Mouse (Mus musculus): ENCODE data around the gene Fnbp1. TPM values are rescaled to one million over a fixed set of nuclear protein-coding genes. Genes with fewer than 3 reads are reported as not detected.

Gene Fnbp1
- polyA plus RNA-seq, 1 experiment from 2014 or later = 7.9 TPM

GRCm38 (mm10) chr2:31017625-31018317, 124.0 kb downstream of the Fnbp1 start:
- no peaks in the 10 kb centered on the region for H3K4me1 ChIP-seq (ENCODE audit: control insufficient read depth, insufficient read depth, low read length)
- peaks cover 58% of the 10 kb centered on the region for H3K36me3 ChIP-seq (ENCODE audit: control insufficient read depth, insufficient read depth, low read length)
- no peak for DNase-seq (ENCODE audit: low spot score)
- no peak overlapping the region for H3K9ac ChIP-seq (ENCODE audit: low read length)
- H3K9me3 ChIP-seq (replicated peaks; ENCODE audit: control insufficient read depth, low read length) = no peaks in the 10 kb centered on the region
- H3K4me2 ChIP-seq (ENCODE audit: low read length) = no peak overlapping the region
- H3K4me3 ChIP-seq (ENCODE audit: low read depth, low read length) = no peak overlapping the region
- H3K27ac ChIP-seq (ENCODE audit: low read depth, low read length) = no peak overlapping the region
- H3K27me3 ChIP-seq (replicated peaks; ENCODE audit: control insufficient read depth, insufficient read depth, low read length) = no peaks in the 10 kb centered on the region
- no peak for ATAC-seq
- 95% methylated on average over 18 of the region's 18 CpGs for WGBS

DNA sequence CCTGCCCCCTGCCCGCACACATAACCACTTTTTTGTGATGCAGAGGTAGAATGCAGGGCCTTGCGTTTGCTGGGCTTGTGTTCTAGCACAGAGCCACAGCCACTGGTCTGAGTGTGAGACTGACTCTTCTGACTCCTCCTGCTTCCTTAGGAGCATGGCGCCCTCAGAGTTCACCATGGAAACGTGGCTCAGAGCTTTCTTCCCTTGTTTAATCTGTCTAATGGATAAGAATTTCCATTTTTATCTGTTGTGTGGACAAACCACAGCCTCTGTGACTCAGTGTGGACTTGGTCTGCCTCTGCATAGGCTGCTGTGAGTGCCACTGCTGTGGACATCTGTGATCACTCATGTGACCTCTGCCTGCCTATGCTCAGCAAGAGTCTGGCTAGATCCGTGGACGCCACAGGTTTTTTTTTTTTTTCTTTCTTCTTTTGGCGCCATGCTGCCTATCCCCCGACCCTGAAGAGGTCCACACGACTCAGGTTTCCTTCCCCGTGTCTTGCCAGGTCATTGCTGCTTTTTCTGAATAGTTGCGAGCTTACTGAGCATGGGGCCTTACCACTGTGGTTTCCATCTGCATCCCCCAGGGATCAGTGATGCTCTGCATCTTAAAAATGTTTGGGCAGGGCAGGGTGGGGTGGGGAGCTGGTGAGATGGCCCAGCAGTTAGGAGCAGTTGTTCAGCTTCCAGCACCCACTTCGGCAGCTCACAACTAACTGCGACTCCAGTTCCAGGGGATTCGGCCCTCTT, 128.3 kb downstream of the Fnbp1 start:
- H3K36me3 ChIP-seq (ENCODE audit: control insufficient read depth, insufficient read depth, low read length) = peaks cover 55% of the 10 kb centered on the region
- no peaks in the 10 kb centered on the region for H3K4me1 ChIP-seq (ENCODE audit: control insufficient read depth, insufficient read depth, low read length)
- no peaks in the 10 kb centered on the region for H3K9me3 ChIP-seq (replicated peaks; ENCODE audit: control insufficient read depth, low read length)
- no peak overlapping the region for H3K4me2 ChIP-seq (ENCODE audit: low read length)
- DNase-seq (ENCODE audit: low spot score) (no peak), ATAC-seq (no peak)
- 84% methylated on average over 14 of the region's 14 CpGs for WGBS
- no peak overlapping the region for H3K27ac ChIP-seq (ENCODE audit: low read depth, low read length)
- H3K9ac ChIP-seq (ENCODE audit: low read length) = no peak overlapping the region
- no peak overlapping the region for H3K4me3 ChIP-seq (ENCODE audit: low read depth, low read length)
- H3K27me3 ChIP-seq (replicated peaks; ENCODE audit: control insufficient read depth, insufficient read depth, low read length) = no peaks in the 10 kb centered on the region

- Histone ChIP-seq H3K27ac (ENCODE audit: low read depth, low read length) (no peak overlapping the region), H3K9me3 (replicated peaks; ENCODE audit: control insufficient read depth, low read length) (no peaks in the 10 kb centered on the region), H3K27me3 (replicated peaks; ENCODE audit: control insufficient read depth, insufficient read depth, low read length) (no peaks in the 10 kb centered on the region), H3K4me1 (ENCODE audit: control insufficient read depth, insufficient read depth, low read length) (no peaks in the 10 kb centered on the region), H3K4me3 (ENCODE audit: low read depth, low read length) (no peak overlapping the region), H3K4me2 (ENCODE audit: low read length) (no peak overlapping the region), H3K36me3 (ENCODE audit: control insufficient read depth, insufficient read depth, low read length) (peaks cover 69% of the 10 kb centered on the region), H3K9ac (ENCODE audit: low read length) (no peak overlapping the region)
- ATAC-seq = no peak
- WGBS = 95% methylated on average over 5 of the region's 5 CpGs
- DNase-seq (ENCODE audit: low spot score) = no peak
These were observed 134.6 kb downstream of the Fnbp1 start for GRCm38 (mm10) chr2:31007208-31007607.

- H3K4me2 ChIP-seq (ENCODE audit: low read length) = no peak overlapping the region
- H3K27me3 ChIP-seq (replicated peaks; ENCODE audit: control insufficient read depth, insufficient read depth, low read length) = no peaks in the 10 kb centered on the region
- no peaks in the 10 kb centered on the region for H3K4me1 ChIP-seq (ENCODE audit: control insufficient read depth, insufficient read depth, low read length)
- H3K27ac ChIP-seq (ENCODE audit: low read depth, low read length) = no peak overlapping the region
- no peaks in the 10 kb centered on the region for H3K9me3 ChIP-seq (replicated peaks; ENCODE audit: control insufficient read depth, low read length)
- 92% methylated on average over 5 of the region's 5 CpGs for WGBS
- no peak overlapping the region for H3K9ac ChIP-seq (ENCODE audit: low read length)
- H3K4me3 ChIP-seq (ENCODE audit: low read depth, low read length) = no peak overlapping the region
- no peak for ATAC-seq
- DNase-seq (ENCODE audit: low spot score) = no peak
- H3K36me3 ChIP-seq (ENCODE audit: control insufficient read depth, insufficient read depth, low read length) = peaks cover 68% of the 10 kb centered on the region
These were observed 135.4 kb downstream of the Fnbp1 start for GRCm38 (mm10) chr2:31006434-31006833.

- no peak overlapping the region for H3K4me2 ChIP-seq (ENCODE audit: low read length)
- no peaks in the 10 kb centered on the region for H3K4me1 ChIP-seq (ENCODE audit: control insufficient read depth, insufficient read depth, low read length)
- no peaks in the 10 kb centered on the region for H3K9me3 ChIP-seq (replicated peaks; ENCODE audit: control insufficient read depth, low read length)
- peaks cover 59% of the 10 kb centered on the region for H3K36me3 ChIP-seq (ENCODE audit: control insufficient read depth, insufficient read depth, low read length)
- no peak overlapping the region for H3K4me3 ChIP-seq (ENCODE audit: low read depth, low read length)
- DNase-seq (ENCODE audit: low spot score) = no peak
- 88% methylated on average over 2 of the region's 2 CpGs for WGBS
- H3K9ac ChIP-seq (ENCODE audit: low read length) = no peak overlapping the region
- no peak overlapping the region for H3K27ac ChIP-seq (ENCODE audit: low read depth, low read length)
- no peak for ATAC-seq
- no peaks in the 10 kb centered on the region for H3K27me3 ChIP-seq (replicated peaks; ENCODE audit: control insufficient read depth, insufficient read depth, low read length)
These were observed 136.4 kb downstream of the Fnbp1 start for GRCm38 (mm10) chr2:31005453-31005852.

DNA sequence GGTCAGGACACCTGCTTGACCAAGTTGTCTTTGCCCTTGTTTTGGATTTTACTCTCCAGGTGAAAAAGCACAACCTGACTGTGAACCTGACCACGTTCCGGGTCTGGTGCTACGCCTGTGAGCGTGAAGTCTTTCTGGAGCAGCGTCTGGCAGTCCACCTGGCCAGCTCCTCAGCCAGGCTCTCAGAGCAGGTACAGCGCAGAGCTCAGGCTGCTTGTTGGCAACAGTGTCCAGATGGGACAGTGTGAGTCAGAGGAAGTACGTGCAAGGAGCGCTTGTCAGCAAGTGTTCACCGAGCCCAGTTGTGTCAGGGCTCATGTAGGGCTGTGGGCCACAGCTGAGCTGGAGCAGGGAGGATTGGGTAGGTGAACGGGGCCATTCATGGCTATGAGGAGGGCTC, 139.0 kb downstream of the Fnbp1 start:
- 94% methylated on average over 10 of the region's 10 CpGs for WGBS
- Histone ChIP-seq H3K9me3 (replicated peaks; ENCODE audit: control insufficient read depth, low read length) (no peaks in the 10 kb centered on the region), H3K4me2 (ENCODE audit: low read length) (no peak overlapping the region), H3K4me3 (ENCODE audit: low read depth, low read length) (no peak overlapping the region), H3K36me3 (ENCODE audit: control insufficient read depth, insufficient read depth, low read length) (peaks cover 50% of the 10 kb centered on the region), H3K9ac (ENCODE audit: low read length) (no peak overlapping the region), H3K27ac (ENCODE audit: low read depth, low read length) (no peak overlapping the region), H3K4me1 (ENCODE audit: control insufficient read depth, insufficient read depth, low read length) (no peaks in the 10 kb centered on the region), H3K27me3 (replicated peaks; ENCODE audit: control insufficient read depth, insufficient read depth, low read length) (no peaks in the 10 kb centered on the region)
- ATAC-seq = no peak
- no peak for DNase-seq (ENCODE audit: low spot score)

DNA sequence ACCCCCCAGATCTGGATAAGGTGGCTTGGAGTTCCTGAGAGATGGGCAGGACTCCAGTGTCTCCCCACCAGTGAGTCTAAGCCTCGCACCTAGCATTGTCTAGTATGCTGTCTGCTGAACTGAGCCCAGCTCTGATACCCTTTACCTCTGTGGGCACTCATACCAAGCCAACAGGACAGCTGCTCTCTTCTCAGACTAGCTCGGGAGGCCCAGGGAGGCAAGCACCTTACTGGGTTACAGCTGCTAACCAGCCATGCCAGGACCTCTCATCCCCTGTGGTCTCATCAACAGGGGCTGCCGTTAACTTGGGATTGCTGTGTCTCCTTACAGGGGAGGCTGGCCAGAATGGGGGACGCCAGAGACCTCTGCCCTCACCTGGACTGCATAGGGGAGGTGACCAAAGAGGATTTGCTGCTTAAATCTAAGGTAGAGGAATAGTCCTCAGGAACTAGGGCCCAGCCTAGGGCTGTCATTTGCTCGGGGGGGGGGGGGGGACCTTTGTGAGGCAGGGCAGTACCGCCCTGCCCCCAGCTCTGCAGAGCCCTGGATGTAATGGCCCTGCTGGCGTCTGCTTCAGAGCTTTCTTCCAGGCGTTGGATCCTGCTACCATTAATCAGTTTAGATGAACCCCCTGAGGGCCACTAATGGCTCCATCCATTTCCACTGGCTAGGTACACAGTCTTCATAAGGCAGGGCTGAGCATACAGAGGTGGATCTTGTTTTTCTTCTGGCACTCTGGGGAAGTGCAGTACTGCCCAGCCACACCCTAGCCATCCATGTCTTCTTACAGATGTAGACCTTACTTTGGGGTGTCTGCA, 143.2 kb downstream of the Fnbp1 start:
- no peak overlapping the region for H3K9ac ChIP-seq (ENCODE audit: low read length)
- H3K4me1 ChIP-seq (ENCODE audit: control insufficient read depth, insufficient read depth, low read length) = no peaks in the 10 kb centered on the region
- no peak overlapping the region for H3K27ac ChIP-seq (ENCODE audit: low read depth, low read length)
- 65% methylated on average over 7 of the region's 8 CpGs for WGBS
- H3K4me3 ChIP-seq (ENCODE audit: low read depth, low read length) = no peak overlapping the region
- ATAC-seq (no peak), DNase-seq (ENCODE audit: low spot score) (no peak)
- H3K4me2 ChIP-seq (ENCODE audit: low read length) = no peak overlapping the region
- no peaks in the 10 kb centered on the region for H3K9me3 ChIP-seq (replicated peaks; ENCODE audit: control insufficient read depth, low read length)
- no peaks in the 10 kb centered on the region for H3K27me3 ChIP-seq (replicated peaks; ENCODE audit: control insufficient read depth, insufficient read depth, low read length)
- peaks cover 19% of the 10 kb centered on the region for H3K36me3 ChIP-seq (ENCODE audit: control insufficient read depth, insufficient read depth, low read length)

DNA sequence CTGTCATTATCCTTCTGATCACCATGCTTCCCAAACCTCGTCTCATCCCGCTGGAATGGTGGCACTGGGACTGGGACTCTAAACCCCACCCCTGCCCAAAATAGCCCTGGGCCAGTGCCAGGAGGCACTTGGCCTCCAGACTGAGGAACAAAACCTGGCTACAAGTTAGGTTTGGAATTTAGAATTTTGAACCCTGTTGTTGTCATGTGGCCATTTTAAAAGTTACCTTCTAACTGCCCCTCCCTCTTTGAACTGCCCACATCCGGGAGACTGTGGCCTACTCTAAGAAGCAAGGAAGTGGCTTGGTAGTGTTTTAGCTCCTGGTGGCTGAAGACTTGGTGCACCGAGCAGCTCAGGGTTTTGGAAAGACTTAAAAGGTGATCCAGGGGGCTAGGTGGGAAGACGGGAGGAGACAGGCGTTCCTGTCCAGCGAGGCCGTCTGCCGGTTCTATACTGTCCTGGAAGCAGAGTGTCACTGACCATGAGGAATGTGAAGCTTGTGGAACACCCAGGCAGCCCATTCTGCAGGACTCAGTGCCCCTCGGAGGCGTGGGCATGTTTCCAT, 146.3 kb downstream of the Fnbp1 start:
- Histone ChIP-seq H3K9me3 (replicated peaks; ENCODE audit: control insufficient read depth, low read length) (no peaks in the 10 kb centered on the region), H3K9ac (ENCODE audit: low read length) (no peak overlapping the region), H3K4me3 (ENCODE audit: low read depth, low read length) (no peak overlapping the region), H3K27me3 (replicated peaks; ENCODE audit: control insufficient read depth, insufficient read depth, low read length) (no peaks in the 10 kb centered on the region), H3K36me3 (ENCODE audit: control insufficient read depth, insufficient read depth, low read length) (peaks cover 8% of the 10 kb centered on the region; the same call in 1 of the 2 replicates), H3K4me1 (ENCODE audit: control insufficient read depth, insufficient read depth, low read length) (no peaks in the 10 kb centered on the region), H3K4me2 (ENCODE audit: low read length) (no peak overlapping the region), H3K27ac (ENCODE audit: low read depth, low read length) (no peak overlapping the region)
- no peak for DNase-seq (ENCODE audit: low spot score)
- no peak for ATAC-seq
- WGBS = 77% methylated on average over 11 of the region's 11 CpGs

All from forebrain, embryonic 14.5 days (tissue).